In the genomic region with DNA sequence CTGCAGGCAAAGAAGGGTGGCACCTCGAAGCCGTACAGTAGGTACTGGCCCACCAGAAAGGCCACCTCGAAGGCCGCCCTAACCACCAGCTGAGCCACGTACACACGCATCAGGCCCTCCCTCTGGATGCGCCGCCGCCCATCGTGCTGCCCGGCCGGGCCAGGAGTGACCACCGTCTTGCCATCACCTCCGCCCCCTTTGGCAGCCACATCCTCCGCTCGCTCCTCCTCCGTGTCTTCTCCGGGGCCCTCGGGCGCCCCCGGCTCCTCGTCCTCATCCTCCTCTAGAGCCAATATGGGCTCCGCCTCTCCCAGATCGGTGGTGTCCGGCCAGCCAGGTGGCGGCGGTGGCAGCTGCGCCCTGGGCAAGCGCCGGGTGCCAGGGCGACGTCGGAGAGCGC, we compare ENCODE assay signal across 12 mouse cellular contexts. TPM values are rescaled to one million over a fixed set of nuclear protein-coding genes. Genes with fewer than 3 reads are reported as not detected.
DNase-seq lines count a peak whose midpoint lies in the region; ATAC-seq and TF ChIP-seq lines count a peak whose summit lies in the region.
"Had no signal": no experiment of that assay in that cellular context is flagged by ENCODE, and none has a peak within 500 bp of the region (broad histone marks: within the 10 kb centered on the region; RNA-seq: fewer than 3 reads in every experiment).

No protein-coding gene starts in this region.

- H3K9me3 ChIP-seq in kidney, postnatal 0 days (replicated peaks; ENCODE audit: low read length), result no peaks in the 10 kb centered on the region
- H3K9me3 ChIP-seq in ES-E14 (ENCODE audit: control insufficient read depth, insufficient read depth, low read depth, low read length), result no peaks in the 10 kb centered on the region
- H3K9me3 ChIP-seq in limb, embryonic 12.5 days, result no peaks in the 10 kb centered on the region
- H3K9me3 ChIP-seq: forebrain, embryonic 15.5 days had no signal

- ATAC-seq in kidney, postnatal 0 days (replicated peaks; ENCODE audit: low FRiP score, low read depth), result 0 out of 2 replicates have a peak, but pooled peaks have one; percentile 15
- no peak for ATAC-seq in limb, embryonic 12.5 days (ENCODE audit: insufficient number of reproducible peaks, insufficient read depth, low FRiP score, low TSS enrichment, low read depth)
- ATAC-seq: forebrain, embryonic 15.5 days had no signal

- H3K9ac ChIP-seq in kidney, postnatal 0 days (ENCODE audit: low read depth, low read length), result 0 out of 2 replicates have a peak overlapping the region, but pooled peaks have one; percentile 23
- 0 out of 2 replicates have a peak overlapping the region, but pooled peaks have one; percentile 3 for H3K9ac ChIP-seq in ES-E14 (ENCODE audit: insufficient read depth, low read depth, low read length, poor library complexity, severe bottlenecking)
- no peak overlapping the region; the same call in 1 of the 2 replicates for H3K9ac ChIP-seq in limb, embryonic 12.5 days (replicated peaks)
- H3K9ac ChIP-seq: forebrain, embryonic 15.5 days had no signal

- H3K27ac ChIP-seq in gastrocnemius, adult 2 months, result no peak overlapping the region
- no peak overlapping the region for H3K27ac ChIP-seq in kidney, postnatal 0 days
- no peak overlapping the region for H3K27ac ChIP-seq in ES-E14 (ENCODE audit: insufficient read depth, low read depth, low read length, poor library complexity, severe bottlenecking)
- H3K27ac ChIP-seq in limb, embryonic 12.5 days, result no peak overlapping the region
- H3K27ac ChIP-seq: forebrain, embryonic 15.5 days; left cerebral cortex, adult 2 months had no signal

- no peaks in the 10 kb centered on the region; the same call in 1 of the 2 replicates for H3K4me1 ChIP-seq in kidney, postnatal 0 days (replicated peaks; ENCODE audit: insufficient read depth, low read length)
- H3K4me1 ChIP-seq in ES-E14 (ENCODE audit: control insufficient read depth in 2 of 2, insufficient read depth in 2 of 2, low read length in 2 of 2, poor library complexity in 1 of 2), result peaks cover 0 to 2% of the 10 kb centered on the region in 2 experiments; a peak in 1 of 4 replicates
- H3K4me1 ChIP-seq in limb, embryonic 12.5 days (replicated peaks), result peaks cover 9% of the 10 kb centered on the region; the same call in 1 of the 2 replicates

- peak overlapping the region; percentile 31 for H3K4me2 ChIP-seq in kidney, postnatal 0 days (ENCODE audit: low read length)
- peak overlapping the region; percentile 39 for H3K4me2 ChIP-seq in limb, embryonic 12.5 days
- H3K4me2 ChIP-seq: forebrain, embryonic 15.5 days had no signal

- H3K4me3 ChIP-seq in gastrocnemius, adult 2 months, result peak overlapping the region; percentile 47
- H3K4me3 ChIP-seq in kidney, postnatal 0 days (replicated peaks; ENCODE audit: low read depth, low read length), result peak overlapping the region; percentile 17
- H3K4me3 ChIP-seq in ES-E14 (ENCODE audit: insufficient read depth in 1 of 2, low read depth in 1 of 2, low read length in 2 of 2, poor library complexity in 1 of 2, severe bottlenecking in 1 of 2), result peak overlapping the region; percentile 9 to 57; a peak in 3 of 4 replicates
- peak overlapping the region; percentile 28 for H3K4me3 ChIP-seq in limb, embryonic 12.5 days (replicated peaks)
- H3K4me3 ChIP-seq: forebrain, embryonic 15.5 days; left cerebral cortex, adult 2 months had no signal

- H3K36me3 ChIP-seq in kidney, postnatal 0 days (ENCODE audit: insufficient read depth, low read length), result no peaks in the 10 kb centered on the region
- no peaks in the 10 kb centered on the region for H3K36me3 ChIP-seq in ES-E14 (ENCODE audit: control insufficient read depth, insufficient read depth, low read length, poor library complexity, severe bottlenecking)
- H3K36me3 ChIP-seq in limb, embryonic 12.5 days, result no peaks in the 10 kb centered on the region
- H3K36me3 ChIP-seq: forebrain, embryonic 15.5 days had no signal

- TF ChIP-seq CTCF in gastrocnemius, adult 2 months (IDR thresholded peaks at IDR 0.05), result no peak
- TF ChIP-seq CTCF in kidney, postnatal 0 days (IDR thresholded peaks at IDR 0.05; ENCODE audit: low read depth), result no peak

- 8% methylated on average over 34 of the region's 34 CpGs for WGBS in kidney, postnatal 0 days
- WGBS in limb, embryonic 12.5 days, result 8% methylated on average over 34 of the region's 34 CpGs

- peaks cover 48% of the 10 kb centered on the region for H3K27me3 ChIP-seq in kidney, postnatal 0 days (ENCODE audit: insufficient read depth, low read length)
- peaks cover 90% of the 10 kb centered on the region for H3K27me3 ChIP-seq in limb, embryonic 12.5 days

- in situ Hi-C loops in ES-E14 (cut with MboI; ENCODE audit: low sequenced_read_pairs in 2 of 2, unreplicated experiment in 2 of 2), result no loop called here

- no peak for DNase-seq in gastrocnemius, adult 2 months
- no peak for DNase-seq in gastrocnemius, postnatal 36 days
- DNase-seq in kidney, postnatal 0 days (ENCODE audit: low spot score), result no peak
- no peak for DNase-seq in kidney, adult 18-20 months
- no peak for DNase-seq in ES-E14 (ENCODE audit: low read depth, low spot score)
- DNase-seq in urinary bladder, adult 2 months (ENCODE audit: low spot score), result no peak
- DNase-seq in thymus, postnatal 25 days, result no peak
- DNase-seq: B cell, adult 2 months; cerebellum, postnatal 36 days had no signal

- intact Hi-C loops in gastrocnemius, adult 2 months (cut with DNase I), result no loop called here
- intact Hi-C loops in gastrocnemius, postnatal 36 days (cut with DNase I), result no loop called here

TF ChIP-seq in ES-E14, 5 proteins besides CTCF, POLR2A, EP300 and RAD21:
- TF ChIP-seq HCFC1 (IDR thresholded peaks at IDR 0.05; ENCODE audit: borderline replicate concordance, insufficient read depth, low read length), result no peak

RNA-seq across cellular contexts. Expression of a gene that starts 6.1 kb away (rescaled TPM):
- under 1 TPM; 0.10 to 0.20 TPM for total RNA-seq in gastrocnemius, adult 2 months (2021)
- under 1 TPM; 0.23 to 0.42 TPM for total RNA-seq in gastrocnemius, postnatal 36 days (2021)
- 1.2 TPM in 2 replicates for polyA plus RNA-seq in kidney, postnatal 0 days (2015; fragmentation: Nextera tagmentation; extraction: Ambion mirVana)
- 0.26 TPM in 1 of 2 replicates, not detected in the other for total RNA-seq in ES-E14 (2012; rRNA removed)
- 0.65 and 1.2 TPM in 2 replicates for polyA plus RNA-seq in limb, embryonic 12.5 days (2016; fragmentation: Nextera tagmentation; extraction: Ambion mirVana)
- 8.9 and 9.5 TPM in 2 replicates for polyA plus RNA-seq in urinary bladder, adult 2 months (2012; rRNA removed)

RNA-seq across cellular contexts. Expression of a gene that starts 13.4 kb away (rescaled TPM):
- total RNA-seq in gastrocnemius, adult 2 months (2021), result 1 to 10 TPM; 6.7 to 9.3 TPM
- 10 to 100 TPM in 1 of 2 experiments, 1 to 10 TPM in 1; 7.4 to 10.4 TPM for total RNA-seq in gastrocnemius, postnatal 36 days (2021)
- 6.5 and 6.9 TPM in 2 replicates for polyA plus RNA-seq in kidney, postnatal 0 days (2015; fragmentation: Nextera tagmentation; extraction: Ambion mirVana)
- total RNA-seq in ES-E14 (2012; rRNA removed), result 3.2 and 4.7 TPM in 2 replicates
- 4.5 and 5.0 TPM in 2 replicates for polyA plus RNA-seq in limb, embryonic 12.5 days (2016; fragmentation: Nextera tagmentation; extraction: Ambion mirVana)
- 3.8 and 4.0 TPM in 2 replicates for polyA plus RNA-seq in urinary bladder, adult 2 months (2012; rRNA removed)

RNA-seq across cellular contexts. Expression of a gene that starts 15.1 kb away (rescaled TPM):
- 10 to 100 TPM; 25.4 to 28.7 TPM for total RNA-seq in gastrocnemius, adult 2 months (2021)
- 10 to 100 TPM; 21.2 to 24.7 TPM for total RNA-seq in gastrocnemius, postnatal 36 days (2021)
- 127 and 135 TPM in 2 replicates for polyA plus RNA-seq in kidney, postnatal 0 days (2015; fragmentation: Nextera tagmentation; extraction: Ambion mirVana)
- 188 and 238 TPM in 2 replicates for total RNA-seq in ES-E14 (2012; rRNA removed)
- polyA plus RNA-seq in limb, embryonic 12.5 days (2016; fragmentation: Nextera tagmentation; extraction: Ambion mirVana), result 121 and 130 TPM in 2 replicates
- 99.0 and 118 TPM in 2 replicates for polyA plus RNA-seq in urinary bladder, adult 2 months (2012; rRNA removed)

RNA-seq across cellular contexts. Expression of a gene that starts 25.4 kb away (rescaled TPM):
- 10 to 100 TPM; 49.7 to 71.0 TPM for total RNA-seq in gastrocnemius, adult 2 months (2021)
- total RNA-seq in gastrocnemius, postnatal 36 days (2021), result 10 to 100 TPM; 47.5 to 49.6 TPM
- 112 and 121 TPM in 2 replicates for polyA plus RNA-seq in kidney, postnatal 0 days (2015; fragmentation: Nextera tagmentation; extraction: Ambion mirVana)
- total RNA-seq in ES-E14 (2012; rRNA removed), result 66.4 TPM in 2 replicates
- 93.9 and 94.7 TPM in 2 replicates for polyA plus RNA-seq in limb, embryonic 12.5 days (2016; fragmentation: Nextera tagmentation; extraction: Ambion mirVana)
- polyA plus RNA-seq in urinary bladder, adult 2 months (2012; rRNA removed), result 35.2 and 35.4 TPM in 2 replicates

RNA-seq across cellular contexts. Expression of a gene that starts 31.2 kb away (rescaled TPM):
- total RNA-seq in gastrocnemius, adult 2 months (2021), result 1 to 10 TPM; 2.6 to 3.0 TPM
- total RNA-seq in gastrocnemius, postnatal 36 days (2021), result 1 to 10 TPM; 2.7 to 3.5 TPM
- polyA plus RNA-seq in kidney, postnatal 0 days (2015; fragmentation: Nextera tagmentation; extraction: Ambion mirVana), result 33.9 and 35.0 TPM in 2 replicates
- 14.4 and 15.5 TPM in 2 replicates for total RNA-seq in ES-E14 (2012; rRNA removed)
- 34.8 and 36.9 TPM in 2 replicates for polyA plus RNA-seq in limb, embryonic 12.5 days (2016; fragmentation: Nextera tagmentation; extraction: Ambion mirVana)
- polyA plus RNA-seq in urinary bladder, adult 2 months (2012; rRNA removed), result 23.8 and 26.1 TPM in 2 replicates
